Comparison of ENCODE assay signal across 37 mouse cellular contexts in the genomic region with DNA sequence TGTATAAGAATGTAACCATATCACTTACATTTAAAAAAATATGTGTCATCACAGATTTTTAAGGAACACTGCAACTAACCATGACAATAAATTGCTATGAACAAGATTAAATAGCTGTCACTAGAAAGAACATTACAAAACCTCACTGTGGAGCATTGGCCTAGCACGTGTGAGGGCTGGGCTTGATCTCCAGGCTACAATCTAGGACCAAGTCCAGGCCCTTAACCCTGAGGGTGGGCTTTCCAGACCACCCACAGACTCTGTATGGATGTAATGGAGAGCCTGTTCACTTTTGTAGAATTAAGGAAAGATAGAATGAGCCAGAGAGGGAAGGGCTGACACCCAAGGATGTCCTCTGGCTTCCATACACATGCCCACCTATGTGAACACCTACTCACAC. TPM values are rescaled to one million over a fixed set of nuclear protein-coding genes. Genes with fewer than 3 reads are reported as not detected.
"Had no signal": no experiment of that assay in that cellular context is flagged by ENCODE, and none has a peak within 500 bp of the region (broad histone marks: within the 10 kb centered on the region; RNA-seq: fewer than 3 reads in every experiment).

No protein-coding gene starts in this region.

- H3K4me3 ChIP-seq: gastrocnemius, adult 2 months; heart, adult 2 months; hindbrain, embryonic 10.5 days; hindbrain, embryonic 12.5 days; layer of hippocampus, adult 2 months; left cerebral cortex, adult 2 months; limb, embryonic 10.5 days; limb, embryonic 12.5 days had no signal

- H3K9me3 ChIP-seq: hindbrain, embryonic 10.5 days; hindbrain, embryonic 12.5 days; limb, embryonic 10.5 days; limb, embryonic 12.5 days had no signal

- H3K27me3 ChIP-seq: hindbrain, embryonic 12.5 days; limb, embryonic 12.5 days had no signal

- H3K4me2 ChIP-seq: heart, embryonic 11.5 days; hindbrain, embryonic 12.5 days; hindbrain, embryonic 14.5 days; limb, embryonic 12.5 days; liver, embryonic 11.5 days had no signal

- DNase-seq: gastrocnemius, adult 2 months; gastrocnemius, postnatal 10 days; gastrocnemius, postnatal 25 days; heart, adult 2 months; heart, postnatal 10 days; heart, postnatal 4 days; kidney, adult 18-20 months; kidney, adult 8-10 months; kidney, postnatal 10 days; kidney, postnatal 25 days; kidney, postnatal 4 days; liver had no signal

- H3K27ac ChIP-seq: gastrocnemius, adult 2 months; heart, adult 2 months; hindbrain, embryonic 10.5 days; hindbrain, embryonic 12.5 days; hindbrain, embryonic 14.5 days; layer of hippocampus, adult 2 months; left cerebral cortex, adult 2 months; limb, embryonic 10.5 days; limb, embryonic 12.5 days had no signal

- H3K9ac ChIP-seq: hindbrain, embryonic 12.5 days; hindbrain, embryonic 14.5 days; limb, embryonic 12.5 days had no signal

- H3K4me1 ChIP-seq: hindbrain, embryonic 10.5 days; hindbrain, embryonic 12.5 days; limb, embryonic 10.5 days; limb, embryonic 12.5 days had no signal

- ATAC-seq: hindbrain, embryonic 16.5 days; inflammation-experienced regulatory T-cells, adult 6 months; intestine, postnatal 0 days had no signal

- H3K36me3 ChIP-seq: hindbrain, embryonic 10.5 days; hindbrain, embryonic 12.5 days; limb, embryonic 10.5 days; limb, embryonic 12.5 days had no signal

RNA-seq across cellular contexts. Expression of a gene that starts 8.4 kb away (rescaled TPM):
- total RNA-seq: gastrocnemius, postnatal 25 days; granulocyte monocyte progenitor cell, adult 5-6 weeks; layer of hippocampus, postnatal 25 days had no signal
- polyA plus RNA-seq: hindbrain, embryonic 10.5 days; hindbrain, embryonic 14.5 days; inflammation-experienced regulatory T-cells, adult 6 months; kidney, embryonic 16.5 days; limb, embryonic 10.5 days had no signal

RNA-seq across cellular contexts. Expression of a gene that starts 27.9 kb away (rescaled TPM):
- total RNA-seq: gastrocnemius, adult 2 months; gastrocnemius, postnatal 10 days; gastrocnemius, postnatal 25 days; gastrocnemius, postnatal 4 days; granulocyte monocyte progenitor cell, adult 5-6 weeks; heart, adult 2 months; heart, postnatal 10 days; heart, postnatal 25 days; heart, postnatal 4 days; layer of hippocampus, adult 2 months; layer of hippocampus, postnatal 10 days; layer of hippocampus, postnatal 25 days; left cerebral cortex, adult 2 months; left cerebral cortex, postnatal 14 days; left cerebral cortex, postnatal 36 days had no signal
- polyA plus RNA-seq: frontal cortex, adult 2 months; heart, adult 2 months; heart, embryonic 11.5 days; heart, embryonic 14.5 days; heart, embryonic 16.5 days; hindbrain, embryonic 10.5 days; hindbrain, embryonic 12.5 days; hindbrain, embryonic 14.5 days; hindbrain, embryonic 16.5 days; inflammation-experienced regulatory T-cells, adult 6 months; intestine, postnatal 0 days; kidney, embryonic 14.5 days; kidney, embryonic 16.5 days; limb, embryonic 10.5 days; limb, embryonic 12.5 days; limb, embryonic 14.5 days; liver, embryonic 11.5 days had no signal
